Mouse (Mus musculus): ENCODE data around the gene Ebf1.

DNA sequence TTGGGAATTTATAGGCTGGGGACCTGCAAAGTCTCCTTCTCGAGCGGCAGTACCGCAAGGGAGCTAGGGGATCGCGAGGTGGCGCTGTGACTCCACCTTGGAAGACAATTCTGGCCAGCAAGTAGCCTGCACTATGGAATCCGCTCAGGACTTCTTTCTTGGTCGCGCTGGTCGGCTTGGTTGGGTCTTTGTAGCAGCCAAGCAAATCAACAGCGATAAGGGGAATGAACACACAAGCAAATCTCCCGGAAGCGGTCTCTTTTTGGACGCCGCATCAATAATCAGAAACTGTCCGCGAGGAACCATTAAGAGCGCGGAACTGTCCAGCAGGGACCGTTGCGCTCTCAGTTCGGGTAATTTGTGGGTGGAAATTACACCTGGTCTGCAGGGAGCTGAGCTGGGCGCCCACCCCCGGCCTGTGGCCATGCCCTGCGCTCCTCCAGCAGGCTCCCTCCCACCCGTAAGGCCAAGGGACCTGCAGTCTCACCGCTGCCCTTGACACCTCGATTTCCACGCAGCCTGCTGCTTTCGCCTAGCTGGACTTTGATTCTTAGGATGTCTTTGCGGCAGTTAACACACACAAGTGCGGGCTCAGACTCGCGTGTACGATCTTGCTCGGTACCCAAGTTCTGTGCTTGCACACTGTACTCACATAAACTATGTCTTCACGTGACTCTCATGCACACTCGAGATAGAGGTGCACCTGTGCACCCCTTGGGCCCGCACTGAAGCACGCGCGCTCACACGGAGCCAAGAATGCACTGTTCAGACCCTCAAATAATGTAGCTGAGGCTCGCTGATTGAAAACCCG, 5.9 kb upstream of the Ebf1 start:
- TF ChIP-seq CTCF (IDR thresholded peaks at IDR 0.05; ENCODE audit: insufficient read depth, low read depth, low read length) (peak; percentile 94), POLR2A (IDR thresholded peaks at IDR 0.05; ENCODE audit: insufficient read depth, low read depth, low read length) (no peak)

All from olfactory bulb, adult 2 months (tissue).